Mouse (Mus musculus) frontal cortex, postnatal 10 days (tissue): ENCODE data around the gene Apba2.

Experiments used
- DNase-seq, 2 experiments: peaks; one replicate each; pipeline ENCODE4 v3.0.0; 2022; ENCODE audit warnings: low spot score in 2 of 2, mixed read lengths in 1 of 2

The Apba2 gene

GRCm38 (mm10) chr7:64522409-64522730 is 20.9 kb downstream of the Apba2 start:
- no peak for DNase-seq

- DNase-seq = no peak
Observed at GRCm38 (mm10) chr7:64531297-64531696, 29.8 kb downstream of the Apba2 start.

- DNase-seq = no peak
Observed at GRCm38 (mm10) chr7:64533374-64533773, 31.9 kb downstream of the Apba2 start.

GRCm38 (mm10) chr7:64535269-64535668 is 33.8 kb downstream of the Apba2 start:
- DNase-seq = no peak

GRCm38 (mm10) chr7:64539450-64540148 is 38.1 kb downstream of the Apba2 start:
- DNase-seq = no peak

- DNase-seq = no peak
Observed at GRCm38 (mm10) chr7:64546801-64547200, 45.3 kb downstream of the Apba2 start.

GRCm38 (mm10) chr7:64550856-64551255 is 49.4 kb downstream of the Apba2 start:
- no peak for DNase-seq

- DNase-seq = no peak
Observed at GRCm38 (mm10) chr7:64552523-64553190, 51.2 kb downstream of the Apba2 start.

GRCm38 (mm10) chr7:64561711-64562498 is 60.4 kb downstream of the Apba2 start:
- DNase-seq = no peak

- DNase-seq = no peak
Observed at GRCm38 (mm10) chr7:64564891-64565571, 63.5 kb downstream of the Apba2 start.

- no peak for DNase-seq
Observed at GRCm38 (mm10) chr7:64566371-64567243, 65.1 kb downstream of the Apba2 start.

GRCm38 (mm10) chr7:64568722-64569121 is 67.2 kb downstream of the Apba2 start:
- DNase-seq = no peak

GRCm38 (mm10) chr7:64569676-64570075 is 68.2 kb downstream of the Apba2 start:
- no peak for DNase-seq

GRCm38 (mm10) chr7:64570914-64571313 is 69.4 kb downstream of the Apba2 start:
- DNase-seq = no peak

- DNase-seq = no peak
Observed at GRCm38 (mm10) chr7:64574144-64574543, 72.6 kb downstream of the Apba2 start.

GRCm38 (mm10) chr7:64576519-64576951 is 75.0 kb downstream of the Apba2 start:
- no peak for DNase-seq

GRCm38 (mm10) chr7:64578176-64578575 is 76.7 kb downstream of the Apba2 start:
- no peak for DNase-seq

- DNase-seq = no peak
Observed at GRCm38 (mm10) chr7:64579887-64580286, 78.4 kb downstream of the Apba2 start.

GRCm38 (mm10) chr7:64580293-64580692 is 78.8 kb downstream of the Apba2 start:
- DNase-seq = no peak

- DNase-seq = no peak
Observed at GRCm38 (mm10) chr7:64582358-64582757, 80.9 kb downstream of the Apba2 start.

- no peak for DNase-seq
Observed at GRCm38 (mm10) chr7:64583670-64584121, 82.2 kb downstream of the Apba2 start.
